Mouse (Mus musculus) spleen, adult 2 months (tissue): ENCODE measurements around the gene Tex9.

Experiments
- CTCF ChIP-seq: fragments of 200-500 bp; IDR thresholded peaks from 2 replicates; pipeline ENCODE4 v1.5.1; 2011; ENCODE audit warnings: mild to moderate bottlenecking, inconsistent platforms; ENCODE audit not compliant: insufficient read depth, insufficient read length, insufficient replicate concordance; ENCODE audit errors: extremely low read depth
- POLR2A ChIP-seq: fragments of 200-500 bp; IDR thresholded peaks from 2 replicates; pipeline ENCODE4 v1.6.1; 2011; ENCODE audit warnings: low read depth, low read length, inconsistent platforms

GRCm38 (mm10) chr9:72465754-72466181 lies 26.2 kb downstream of the Tex9 start:
- no peak for TF ChIP-seq POLR2A
- TF ChIP-seq CTCF = no peak
